ENCODE assay signal across 18 mouse cellular contexts in genomic region chr9:71768119-71768518, GRCm38 (mm10). TPM values are rescaled to one million over a fixed set of nuclear protein-coding genes. Genes with fewer than 3 reads are reported as not detected.
DNase-seq lines count a peak whose midpoint lies in the region; ATAC-seq and TF ChIP-seq lines count a peak whose summit lies in the region.
"Had no signal": no experiment of that assay in that cellular context is flagged by ENCODE, and none has a peak within 500 bp of the region (broad histone marks: within the 10 kb centered on the region; RNA-seq: fewer than 3 reads in every experiment).

No protein-coding gene starts in this region.

- no peak overlapping the region for H3ac ChIP-seq in myocyte (ENCODE audit: control insufficient read depth, insufficient read length)

- 82% methylated on average over 1 of the region's 1 CpGs for WGBS in heart, embryonic 11.5 days (ENCODE audit: insufficient replicate concordance)
- 100% methylated on average over 1 of the region's 1 CpGs for WGBS in heart, adult 2 months
- 48% methylated on average over 1 of the region's 1 CpGs for WGBS in kidney, adult 2 months
- WGBS in kidney, embryonic 14.5 days: 100% methylated on average over 1 of the region's 1 CpGs

- TF ChIP-seq CTCF in heart, adult 2 months (IDR thresholded peaks at IDR 0.05): no peak
- TF ChIP-seq CTCF in kidney, adult 2 months (conservative IDR thresholded peaks at IDR 0.05; ENCODE audit: insufficient read depth, insufficient read length, low read depth, low read length): no peak

- no peak for TF ChIP-seq POLR2A in heart, adult 2 months (IDR thresholded peaks at IDR 0.05; ENCODE audit: insufficient read depth, low read depth, low read length)
- TF ChIP-seq POLR2A in kidney, adult 2 months (IDR thresholded peaks at IDR 0.05; ENCODE audit: low read depth, low read length): no peak
- TF ChIP-seq POLR2A in myocyte (IDR thresholded peaks at IDR 0.05; ENCODE audit: insufficient read length, low read depth): no peak

- H3K27ac ChIP-seq in heart, embryonic 11.5 days (ENCODE audit: low read depth, low read length): peak overlapping the region; percentile 59
- H3K27ac ChIP-seq in heart, adult 2 months: no peak overlapping the region
- H3K27ac ChIP-seq in kidney, adult 2 months (ENCODE audit: insufficient read depth, low read depth, low read length): peak overlapping the region; percentile 72
- H3K27ac ChIP-seq in kidney, embryonic 14.5 days (ENCODE audit: low read depth, low read length): no peak overlapping the region
- H3K27ac ChIP-seq in brown adipose tissue, adult 24 weeks (replicated peaks; ENCODE audit: low read depth, low read length): peak overlapping the region; percentile 61
- H3K27ac ChIP-seq: forebrain, embryonic 13.5 days; hindbrain, embryonic 10.5 days; limb, embryonic 15.5 days had no signal

- H3K27me3 ChIP-seq in heart, embryonic 11.5 days (ENCODE audit: control insufficient read depth, insufficient read depth, low read length): no peaks in the 10 kb centered on the region
- H3K27me3 ChIP-seq in heart, adult 2 months (ENCODE audit: control insufficient read depth, insufficient read depth, low read length): no peaks in the 10 kb centered on the region
- no peaks in the 10 kb centered on the region for H3K27me3 ChIP-seq in kidney, adult 2 months (replicated peaks; ENCODE audit: control insufficient read depth, insufficient read depth, low read length)
- H3K27me3 ChIP-seq in kidney, embryonic 14.5 days (ENCODE audit: control insufficient read depth, insufficient read depth, low read length): no peaks in the 10 kb centered on the region
- no peaks in the 10 kb centered on the region for H3K27me3 ChIP-seq in myocyte (ENCODE audit: control insufficient read depth, insufficient read depth, insufficient read length)
- H3K27me3 ChIP-seq: limb, embryonic 15.5 days had no signal

- intact Hi-C loops in heart, adult 2 months (cut with DNase I): no loop called here

- H3K4me1 ChIP-seq in heart, embryonic 11.5 days (ENCODE audit: control insufficient read depth, insufficient read depth, low read length): peaks cover 33% of the 10 kb centered on the region
- peaks cover 6% of the 10 kb centered on the region for H3K4me1 ChIP-seq in heart, adult 2 months (ENCODE audit: control insufficient read depth, insufficient read depth, low read length)
- H3K4me1 ChIP-seq in kidney, adult 2 months (ENCODE audit: control insufficient read depth, insufficient read depth, low read length): peaks cover 18% of the 10 kb centered on the region
- H3K4me1 ChIP-seq in kidney, embryonic 14.5 days (ENCODE audit: control insufficient read depth, insufficient read depth, low read length): peaks cover 10% of the 10 kb centered on the region; the same call in 1 of the 2 replicates
- H3K4me1 ChIP-seq in brown adipose tissue, adult 24 weeks (ENCODE audit: control insufficient read depth, insufficient read depth, insufficient read length, low read length): peaks cover 17% of the 10 kb centered on the region

- no peak for TF ChIP-seq EP300 in heart, adult 2 months (IDR thresholded peaks at IDR 0.05; ENCODE audit: insufficient read depth, low read depth, low read length)

- ATAC-seq in heart, embryonic 11.5 days (replicated peaks; ENCODE audit: insufficient number of reproducible peaks, low FRiP score, low TSS enrichment): no peak
- ATAC-seq in kidney, embryonic 14.5 days (ENCODE audit: low FRiP score, low TSS enrichment): no peak
- ATAC-seq: CD4-positive, CD25-positive, alpha-beta regulatory T cell, adult 4 months; forebrain, embryonic 13.5 days; midbrain, embryonic 16.5 days had no signal

- no peaks in the 10 kb centered on the region for H3K36me3 ChIP-seq in heart, embryonic 11.5 days (ENCODE audit: control insufficient read depth, insufficient read depth, low read length)
- H3K36me3 ChIP-seq in heart, adult 2 months (ENCODE audit: control insufficient read depth, insufficient read depth, low read length): no peaks in the 10 kb centered on the region
- H3K36me3 ChIP-seq in kidney, adult 2 months (ENCODE audit: control insufficient read depth, insufficient read depth, low read length): no peaks in the 10 kb centered on the region
- no peaks in the 10 kb centered on the region for H3K36me3 ChIP-seq in kidney, embryonic 14.5 days (ENCODE audit: control insufficient read depth, insufficient read depth, low read length)
- H3K36me3 ChIP-seq in myocyte (ENCODE audit: control insufficient read depth, insufficient read depth): no peaks in the 10 kb centered on the region
- H3K36me3 ChIP-seq: G1E; hindbrain, embryonic 10.5 days; limb, embryonic 15.5 days had no signal

- DNase-seq in heart, adult 2 months: no peak
- peak; percentile 78 for DNase-seq in kidney, adult 2 months
- no peak for DNase-seq in layer of hippocampus, postnatal 14 days (ENCODE audit: low spot score in 2 of 2)
- DNase-seq: gastrocnemius, postnatal 36 days; layer of hippocampus, postnatal 36 days; lung, postnatal 14 days; thymus, adult 18-20 months had no signal

- no peaks in the 10 kb centered on the region for H3K9me3 ChIP-seq in heart, embryonic 11.5 days (replicated peaks; ENCODE audit: control insufficient read depth, low read length)
- H3K9me3 ChIP-seq in kidney, embryonic 14.5 days (ENCODE audit: control insufficient read depth, low read length): no peaks in the 10 kb centered on the region
- H3K9me3 ChIP-seq: hindbrain, embryonic 10.5 days; limb, embryonic 15.5 days had no signal

- peak overlapping the region; percentile 82 for H3K4me2 ChIP-seq in heart, embryonic 11.5 days
- no peak overlapping the region for H3K4me2 ChIP-seq in kidney, embryonic 14.5 days (replicated peaks; ENCODE audit: low read depth, low read length)
- H3K4me2 ChIP-seq in myocyte (ENCODE audit: low read depth): no peak overlapping the region
- H3K4me2 ChIP-seq: forebrain, embryonic 13.5 days; limb, embryonic 15.5 days had no signal

- H3K4me3 ChIP-seq in heart, embryonic 11.5 days (ENCODE audit: low read depth, low read length): peak overlapping the region; percentile 80; the same call in 1 of the 2 replicates
- H3K4me3 ChIP-seq in heart, adult 2 months: no peak overlapping the region
- H3K4me3 ChIP-seq in kidney, adult 2 months (ENCODE audit: insufficient read depth, low read depth, low read length): peak overlapping the region; percentile 16
- no peak overlapping the region for H3K4me3 ChIP-seq in kidney, embryonic 14.5 days (ENCODE audit: low read length)
- 0 out of 2 replicates have a peak overlapping the region, but pooled peaks have one; percentile 0 for H3K4me3 ChIP-seq in brown adipose tissue, adult 24 weeks (ENCODE audit: insufficient read depth, low read depth, low read length)
- H3K4me3 ChIP-seq in myocyte: no peak overlapping the region
- H3K4me3 ChIP-seq: forebrain, embryonic 13.5 days; hindbrain, embryonic 10.5 days; limb, embryonic 15.5 days had no signal

- peaks cover 4% of the 10 kb centered on the region for H3K79me2 ChIP-seq in heart, adult 2 months (replicated peaks; ENCODE audit: control insufficient read depth, insufficient read depth, low read length)
- H3K79me2 ChIP-seq in myocyte (ENCODE audit: control insufficient read depth, insufficient read depth): no peaks in the 10 kb centered on the region

- H3K9ac ChIP-seq in heart, embryonic 11.5 days (ENCODE audit: low read depth, low read length): no peak overlapping the region
- H3K9ac ChIP-seq in heart, adult 2 months (ENCODE audit: low read depth, low read length): no peak overlapping the region
- no peak overlapping the region for H3K9ac ChIP-seq in kidney, embryonic 14.5 days (ENCODE audit: low read depth, low read length)
- H3K9ac ChIP-seq: forebrain, embryonic 13.5 days; limb, embryonic 15.5 days had no signal

TF ChIP-seq in myocyte, 11 proteins besides CTCF, POLR2A, EP300 and RAD21:
- no peak for TF ChIP-seq REST (IDR thresholded peaks at IDR 0.05; ENCODE audit: insufficient read depth, insufficient read length)
- TF ChIP-seq MYOD1 (IDR thresholded peaks at IDR 0.05; ENCODE audit: control insufficient read depth in 1 of 3, insufficient read length in 2 of 3, low read depth in 2 of 3): peak in 2 of 3 experiments; percentile 53 to 60
- TF ChIP-seq MAX (IDR thresholded peaks at IDR 0.05; ENCODE audit: low read depth): no peak
- TF ChIP-seq TCF12 (IDR thresholded peaks at IDR 0.05; ENCODE audit: insufficient read depth, poor library complexity, severe bottlenecking): no peak
- no peak for TF ChIP-seq SRF (IDR thresholded peaks at IDR 0.05; ENCODE audit: control insufficient read depth, insufficient read length, low read depth)
- no peak for TF ChIP-seq TCF3 (IDR thresholded peaks at IDR 0.05; ENCODE audit: insufficient read length, low read depth)
- TF ChIP-seq MYOG (IDR thresholded peaks at IDR 0.05; ENCODE audit: control insufficient read depth in 1 of 3, insufficient read depth in 1 of 3, insufficient read length in 2 of 3, low read depth in 2 of 3): peak in 2 of 3 experiments; percentile 4 to 44
- no peak for TF ChIP-seq POLR2AphosphoS2 (IDR thresholded peaks at IDR 0.05; ENCODE audit: insufficient read length, low read depth)

RNA-seq across cellular contexts. Expression of gene Cgnl1, which starts 3.3 kb away (rescaled TPM):
- 37.0 and 48.8 TPM in 2 replicates for polyA plus RNA-seq in heart, embryonic 11.5 days (2014; fragmentation: Nextera tagmentation; extraction: Ambion mirVana)
- 10 to 100 TPM; 28.1 to 31.0 TPM for total RNA-seq in heart, adult 2 months (2021)
- polyA plus RNA-seq in heart, adult 2 months (2012; rRNA removed): 10.5 and 16.2 TPM in 2 replicates
- 86.3 and 105 TPM in 2 replicates for polyA plus RNA-seq in kidney, adult 2 months (2012; rRNA removed)
- polyA plus RNA-seq in kidney, embryonic 14.5 days (2014; fragmentation: Nextera tagmentation; extraction: Ambion mirVana): 19.3 and 24.2 TPM in 2 replicates
- polyA plus RNA-seq in brown adipose tissue, adult 24 weeks (2012; ENCODE audit: insufficient read depth, insufficient read length, missing spikeins): 73.6 and 74.3 TPM in 2 replicates
- polyA plus RNA-seq in myocyte (2012; fragmentation: generic; extraction: Trizol): 3.7 TPM
- total RNA-seq in layer of hippocampus, postnatal 14 days (2021): 10 to 100 TPM; 10.2 to 14.8 TPM
- total RNA-seq: megakaryocyte-erythroid progenitor cell, adult 5-6 weeks had no signal
- polyA plus RNA-seq: CD4-positive, CD25-positive, alpha-beta regulatory T cell, adult 4 months had no signal

Comparison
In these comparisons a context has a peak if more than half of its experiments do, and no peak if none do; other contexts are left out.
1. H3K27ac ChIP-seq: peak in heart, embryonic 11.5 days (single experiment), kidney, adult 2 months (single experiment) and brown adipose tissue, adult 24 weeks (single experiment); none in heart, adult 2 months (single experiment) and kidney, embryonic 14.5 days (single experiment).
2. H3K4me3 ChIP-seq: peak in heart, embryonic 11.5 days (single experiment), kidney, adult 2 months (single experiment) and brown adipose tissue, adult 24 weeks (single experiment); none in heart, adult 2 months (single experiment), kidney, embryonic 14.5 days (single experiment) and myocyte (single experiment).